In the genomic region with DNA sequence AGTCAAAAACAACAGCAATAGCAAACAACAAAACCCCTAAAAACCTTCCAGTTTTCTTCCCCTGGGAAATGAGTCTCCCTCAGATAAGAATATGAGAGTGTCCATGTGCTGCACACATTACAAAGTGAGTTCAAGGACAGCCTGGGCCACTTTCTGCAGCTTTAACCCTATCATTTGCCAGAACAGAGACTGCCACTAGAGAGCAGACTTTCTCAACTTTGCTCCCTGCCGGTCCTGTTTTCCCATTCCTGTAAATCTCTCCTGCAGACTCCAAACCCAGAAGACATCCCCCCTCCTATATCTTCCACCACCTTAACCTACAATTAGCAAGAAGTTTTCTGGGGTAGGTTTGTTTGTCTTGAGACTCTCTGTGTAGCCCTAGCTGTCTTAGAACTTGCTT, we compare ENCODE assay signal across 13 mouse cellular contexts. TPM values are rescaled to one million over a fixed set of nuclear protein-coding genes. Genes with fewer than 3 reads are reported as not detected.
DNase-seq lines count a peak whose midpoint lies in the region; ATAC-seq and TF ChIP-seq lines count a peak whose summit lies in the region.
"Had no signal": no experiment of that assay in that cellular context is flagged by ENCODE, and none has a peak within 500 bp of the region (broad histone marks: within the 10 kb centered on the region; RNA-seq: fewer than 3 reads in every experiment).

No protein-coding gene starts in this region.

- H3K27ac ChIP-seq in liver, adult 2 months (replicated peaks; ENCODE audit: insufficient read depth, low read depth, low read length) = no peak overlapping the region
- H3K27ac ChIP-seq: limb, embryonic 13.5 days had no signal

- H3K4me1 ChIP-seq in liver, adult 2 months (ENCODE audit: control insufficient read depth, insufficient read depth, low read length) = peaks cover 5% of the 10 kb centered on the region; the same call in 1 of the 2 replicates

- TF ChIP-seq CTCF in liver, adult 2 months (IDR thresholded peaks at IDR 0.05; ENCODE audit: low read depth, low read length) = peak; percentile 28; the same call in 1 of the 2 replicates

- no peak overlapping the region for H3K4me3 ChIP-seq in liver, adult 2 months (ENCODE audit: insufficient read depth, low read depth, low read length)
- H3K4me3 ChIP-seq: erythroblast, embryonic 14.5 days; limb, embryonic 13.5 days had no signal

- H3K36me3 ChIP-seq in liver, adult 2 months (ENCODE audit: control insufficient read depth, insufficient read depth, low read length) = no peaks in the 10 kb centered on the region
- H3K36me3 ChIP-seq: limb, embryonic 13.5 days had no signal

- peak; percentile 55; the same call in 1 of the 2 replicates for ATAC-seq in frontal cortex, adult (ENCODE audit: low TSS enrichment)

- no peaks in the 10 kb centered on the region for H3K27me3 ChIP-seq in liver, adult 2 months (ENCODE audit: control insufficient read depth, insufficient read depth, low read length)
- H3K27me3 ChIP-seq: limb, embryonic 13.5 days had no signal

- WGBS in liver, adult 2 months = 4% methylated on average over 1 of the region's 1 CpGs

- no peak overlapping the region for H3K9ac ChIP-seq in liver, adult 2 months (ENCODE audit: low read depth, low read length)
- H3K9ac ChIP-seq: limb, embryonic 13.5 days had no signal

- intact Hi-C loops in gastrocnemius, postnatal 36 days (cut with DNase I) = no loop called here

- no peak for DNase-seq in frontal cortex, adult 2 months (ENCODE audit: extremely low spot score in 1 of 2, low spot score in 1 of 2)
- DNase-seq in liver, adult 2 months (ENCODE audit: extremely low read depth, low read depth, low spot score) = peak; percentile 39
- DNase-seq in liver (no peak), NIH3T3 (ENCODE audit: low read depth) (peak; percentile 52)
- peak; percentile 28 for DNase-seq in embryo, embryonic 10.5 days (ENCODE audit: low spot score)
- DNase-seq in Muller cell, postnatal 12 days (ENCODE audit: inconsistent ontology term) = no peak
- DNase-seq in gastrocnemius, postnatal 36 days = no peak
- DNase-seq: gastrocnemius, postnatal 10 days had no signal

- no peak for TF ChIP-seq POLR2A in liver, adult 2 months (IDR thresholded peaks at IDR 0.05; ENCODE audit: extremely low read depth, insufficient read depth, low read length)

- no peaks in the 10 kb centered on the region for H3K79me2 ChIP-seq in liver, adult 2 months (ENCODE audit: control insufficient read depth, insufficient read depth, low read length)

RNA-seq across cellular contexts. Expression of gene Mblac1, which starts 5.5 kb away (rescaled TPM):
- polyA plus RNA-seq in frontal cortex, adult 2 months (2012; rRNA removed) = 7.2 and 7.5 TPM in 2 replicates
- 1.0 and 1.1 TPM in 2 replicates for total RNA-seq in liver, adult 2 months (2014; rRNA removed)
- polyA plus RNA-seq in liver, adult 2 months (2012; rRNA removed) = 2.1 and 2.7 TPM in 2 replicates
- 1 to 10 TPM; 1.4 to 1.6 TPM for total RNA-seq in gastrocnemius, postnatal 36 days (2021)

RNA-seq across cellular contexts. Expression of gene Cnpy4, which starts 12.3 kb away (rescaled TPM):
- polyA plus RNA-seq in frontal cortex, adult 2 months (2012; rRNA removed) = 16.0 and 16.1 TPM in 2 replicates
- total RNA-seq in liver, adult 2 months (2014; rRNA removed) = 4.9 and 5.0 TPM in 2 replicates
- 1.3 and 1.7 TPM in 2 replicates for polyA plus RNA-seq in liver, adult 2 months (2012; rRNA removed)
- total RNA-seq in gastrocnemius, postnatal 36 days (2021) = 1 to 10 TPM; 3.7 to 3.8 TPM

RNA-seq across cellular contexts. Expression of gene Taf6, which starts 12.3 kb away (rescaled TPM):
- 56.8 and 58.4 TPM in 2 replicates for polyA plus RNA-seq in frontal cortex, adult 2 months (2012; rRNA removed)
- 14.2 and 14.9 TPM in 2 replicates for total RNA-seq in liver, adult 2 months (2014; rRNA removed)
- polyA plus RNA-seq in liver, adult 2 months (2012; rRNA removed) = 29.9 and 32.7 TPM in 2 replicates
- 10 to 100 TPM; 27.2 to 29.1 TPM for total RNA-seq in gastrocnemius, postnatal 36 days (2021)

RNA-seq across cellular contexts. Expression of gene Nxpe5, which starts 26.1 kb away (rescaled TPM):
- polyA plus RNA-seq in frontal cortex, adult 2 months (2012; rRNA removed) = not detected in 2 replicates
- not detected in 2 replicates for total RNA-seq in liver, adult 2 months (2014; rRNA removed)
- polyA plus RNA-seq in liver, adult 2 months (2012; rRNA removed) = 0.04 and 0.07 TPM in 2 replicates
- under 1 TPM; 0.10 to 0.35 TPM for total RNA-seq in gastrocnemius, postnatal 36 days (2021)
- total RNA-seq: layer of hippocampus, adult 18-20 months had no signal
- polyA plus RNA-seq: erythroblast, embryonic 14.5 days; limb, embryonic 13.5 days; neural tube, embryonic 14.5 days had no signal

RNA-seq across cellular contexts. Expression of gene Mcm7, which starts 27.4 kb away (rescaled TPM):
- 28.7 and 30.1 TPM in 2 replicates for polyA plus RNA-seq in frontal cortex, adult 2 months (2012; rRNA removed)
- total RNA-seq in liver, adult 2 months (2014; rRNA removed) = 11.0 and 14.8 TPM in 2 replicates
- polyA plus RNA-seq in liver, adult 2 months (2012; rRNA removed) = 9.7 and 12.4 TPM in 2 replicates
- 1 to 10 TPM; 7.6 to 8.7 TPM for total RNA-seq in gastrocnemius, postnatal 36 days (2021)

Comparison
In these comparisons a context has a peak if more than half of its experiments do, and no peak if none do; other contexts are left out.
1. DNase-seq: peak in liver, adult 2 months (single experiment), NIH3T3 (single experiment) and embryo, embryonic 10.5 days (single experiment); none in frontal cortex, adult 2 months (0 of 2), liver (single experiment), Muller cell, postnatal 12 days (single experiment) and gastrocnemius, postnatal 36 days (0 of 2).